Mouse (Mus musculus): ENCODE results near the gene Mlph. TPM values are rescaled to one million over a fixed set of nuclear protein-coding genes. Genes with fewer than 3 reads are reported as not detected.

The Mlph gene
- total RNA-seq, 2 experiments from 2014 or later = 0.51 to 0.64 TPM

- intact Hi-C loops (cut with DNase I) = no loop called here
- no peak for DNase-seq (ENCODE audit: low spot score in 2 of 2)
Measured at GRCm38 (mm10) chr1:90999911-91000601, 85.2 kb downstream of the Mlph start.

Other genes with a start within 250 kb of the Mlph start
- 1 to 10 TPM; 6.5 to 7.1 TPM for gene Col6a3, start 71.1 kb upstream of the Mlph start, total RNA-seq (2021)
- gene Prlh, start 38.0 kb downstream of the Mlph start, total RNA-seq (2021) = not detected
- under 1 TPM in 1 of 2 experiments, not detected in 1; 0.59 TPM for gene Rab17, start 54.6 kb downstream of the Mlph start, total RNA-seq (2021)
- 10 to 100 TPM; 73.3 to 77.0 TPM for gene Lrrfip1, start 83.7 kb downstream of the Mlph start, total RNA-seq (2021)
- gene Rbm44, start 230.0 kb downstream of the Mlph start, total RNA-seq (2021) = not detected

Data from left cerebral cortex, postnatal 14 days (tissue).